Mouse (Mus musculus) neural tube, embryonic 15.5 days (tissue): Measurements from ENCODE around the gene Tbx4. TPM values are rescaled to one million over a fixed set of nuclear protein-coding genes. Genes with fewer than 3 reads are reported as not detected.

Experiments used
- ATAC-seq: fragments of 200-750 bp; cut with Nextera tagmentation; 2 replicates; pipeline ENCODE4 v1.8.0; 2017; ENCODE audit warnings: mild to moderate bottlenecking, moderate TSS enrichment, moderate library complexity; ENCODE audit not compliant: low FRiP score
- H3K27ac ChIP-seq: fragments of 300-500 bp; sonication (generic); replicated peaks from 2 replicates; pipeline ENCODE4 v1.5.1; 2015; ENCODE audit warnings: mild to moderate bottlenecking, inconsistent platforms
- H3K27me3 ChIP-seq: fragments of 300-500 bp; sonication (generic); replicated peaks from 2 replicates; pipeline ENCODE4 v1.6.1; 2015; ENCODE audit warnings: inconsistent platforms
- H3K36me3 ChIP-seq: fragments of 300-500 bp; sonication (generic); 2 replicates; pipeline ENCODE4 v1.6.1; 2015; ENCODE audit warnings: inconsistent platforms
- H3K4me1 ChIP-seq: fragments of 300-500 bp; sonication (generic); 2 replicates; pipeline ENCODE4 v1.6.1; 2015; ENCODE audit warnings: inconsistent platforms
- H3K4me2 ChIP-seq: fragments of 300-500 bp; sonication (generic); 2 replicates; pipeline ENCODE4 v1.6.1; 2015; ENCODE audit warnings: inconsistent platforms, mild to moderate bottlenecking, moderate library complexity
- H3K4me3 ChIP-seq: fragments of 300-500 bp; sonication (generic); replicated peaks from 2 replicates; pipeline ENCODE4 v1.5.1; 2015; ENCODE audit warnings: mild to moderate bottlenecking, inconsistent platforms
- H3K9ac ChIP-seq: fragments of 300-500 bp; sonication (generic); replicated peaks from 2 replicates; pipeline ENCODE4 v1.6.1; 2015; ENCODE audit warnings: mild to moderate bottlenecking, inconsistent platforms
- H3K9me3 ChIP-seq: fragments of 300-500 bp; sonication (generic); replicated peaks from 2 replicates; pipeline ENCODE4 v1.6.1; 2016; ENCODE audit warnings: inconsistent platforms
- WGBS: fragments of 180-500 bp; shearing (Covaris S2); methylation state at CpG from one replicate; pipeline ENCODE4 v1.1.7; 2015; ENCODE audit warnings: mixed read lengths; 5-methylcytosine and 5-hydroxymethylcytosine counted together
- polyA plus RNA-seq: library from polyadenylated mRNA; unstranded; fragments of >200 nt; fragmentation: Nextera tagmentation; extraction: Ambion mirVana; gene quantifications from 2 replicates; pipeline ENCODE4 v1.2.1, GENCODE M21; 2015

Tbx4 gene
- polyA plus RNA-seq, 1 experiment from 2014 or later, result 0.29 TPM

GRCm38 (mm10) chr11:85891692-85892040 lies 5.4 kb downstream of the Tbx4 start:
- Histone ChIP-seq H3K27me3 (peaks cover 94% of the 10 kb centered on the region), H3K27ac (no peak overlapping the region), H3K36me3 (no peaks in the 10 kb centered on the region), H3K9ac (no peak overlapping the region), H3K9me3 (no peaks in the 10 kb centered on the region), H3K4me1 (peaks cover 15% of the 10 kb centered on the region), H3K4me3 (no peak overlapping the region), H3K4me2 (no peak overlapping the region)
- WGBS, result 2% methylated on average over 2 of the region's 2 CpGs
- ATAC-seq, result no peak

- Histone ChIP-seq H3K4me2 (no peak overlapping the region), H3K27me3 (peaks cover 99% of the 10 kb centered on the region), H3K9me3 (no peaks in the 10 kb centered on the region), H3K27ac (no peak overlapping the region), H3K4me3 (no peak overlapping the region), H3K9ac (no peak overlapping the region), H3K4me1 (peaks cover 15% of the 10 kb centered on the region), H3K36me3 (no peaks in the 10 kb centered on the region)
- 1% methylated on average over 6 of the region's 6 CpGs for WGBS
- no peak for ATAC-seq
Measured at GRCm38 (mm10) chr11:85892771-85893170, 6.5 kb downstream of the Tbx4 start.

- Histone ChIP-seq H3K4me2 (no peak overlapping the region), H3K9me3 (no peaks in the 10 kb centered on the region), H3K27me3 (peaks cover 99% of the 10 kb centered on the region), H3K27ac (no peak overlapping the region), H3K9ac (no peak overlapping the region), H3K36me3 (no peaks in the 10 kb centered on the region), H3K4me1 (peaks cover 10% of the 10 kb centered on the region), H3K4me3 (no peak overlapping the region)
- ATAC-seq, result no peak
- WGBS, result 3% methylated on average over 13 of the region's 13 CpGs
Measured at GRCm38 (mm10) chr11:85893400-85894135, 7.3 kb downstream of the Tbx4 start.

- no peaks in the 10 kb centered on the region for H3K9me3 ChIP-seq
- no peak overlapping the region for H3K4me3 ChIP-seq
- peaks cover 9% of the 10 kb centered on the region for H3K4me1 ChIP-seq
- no peak for ATAC-seq
- 4% methylated on average over 3 of the region's 3 CpGs for WGBS
- H3K27me3 ChIP-seq, result peaks cover 97% of the 10 kb centered on the region
- H3K4me2 ChIP-seq, result no peak overlapping the region
- H3K27ac ChIP-seq, result no peak overlapping the region
- no peak overlapping the region for H3K9ac ChIP-seq
- H3K36me3 ChIP-seq, result no peaks in the 10 kb centered on the region
Measured at GRCm38 (mm10) chr11:85894136-85894530, 7.9 kb downstream of the Tbx4 start.

- Histone ChIP-seq H3K27me3 (peaks cover 94% of the 10 kb centered on the region), H3K4me2 (peak overlapping the region; percentile 48), H3K27ac (no peak overlapping the region), H3K9ac (no peak overlapping the region), H3K9me3 (no peaks in the 10 kb centered on the region), H3K36me3 (no peaks in the 10 kb centered on the region), H3K4me3 (peak overlapping the region; percentile 17; the same call in 1 of the 2 replicates), H3K4me1 (peaks cover 9% of the 10 kb centered on the region)
- no peak for ATAC-seq
- WGBS, result 2% methylated on average over 43 of the region's 43 CpGs
Measured at GRCm38 (mm10) chr11:85894731-85895545, 8.7 kb downstream of the Tbx4 start.

- Histone ChIP-seq H3K27me3 (peaks cover 94% of the 10 kb centered on the region), H3K4me1 (peaks cover 9% of the 10 kb centered on the region), H3K27ac (no peak overlapping the region), H3K9me3 (no peaks in the 10 kb centered on the region), H3K36me3 (no peaks in the 10 kb centered on the region), H3K4me2 (no peak overlapping the region), H3K9ac (no peak overlapping the region), H3K4me3 (no peak overlapping the region)
- no peak for ATAC-seq
- WGBS, result 33% methylated on average over 10 of the region's 13 CpGs
Measured at GRCm38 (mm10) chr11:85896335-85896985, 10.2 kb downstream of the Tbx4 start.

GRCm38 (mm10) chr11:85900291-85900690 lies 14.1 kb downstream of the Tbx4 start:
- no peak for ATAC-seq
- Histone ChIP-seq H3K9ac (no peak overlapping the region), H3K36me3 (no peaks in the 10 kb centered on the region), H3K27me3 (peaks cover 68% of the 10 kb centered on the region), H3K9me3 (no peaks in the 10 kb centered on the region; the same call in 1 of the 2 replicates), H3K4me3 (no peak overlapping the region), H3K4me2 (no peak overlapping the region), H3K27ac (no peak overlapping the region), H3K4me1 (peaks cover under 1% of the 10 kb centered on the region)

- no peak overlapping the region for H3K4me2 ChIP-seq
- H3K27ac ChIP-seq, result no peak overlapping the region
- 0 out of 2 replicates have a peak, but pooled peaks cover 7% of the 10 kb centered on the region for H3K27me3 ChIP-seq
- no peak overlapping the region for H3K9ac ChIP-seq
- H3K4me3 ChIP-seq, result no peak overlapping the region
- no peaks in the 10 kb centered on the region for H3K36me3 ChIP-seq
- ATAC-seq, result no peak
- H3K4me1 ChIP-seq, result no peaks in the 10 kb centered on the region
- H3K9me3 ChIP-seq, result no peaks in the 10 kb centered on the region
- 71% methylated on average over 4 of the region's 4 CpGs for whole genome bisulfite sequencing
Measured at GRCm38 (mm10) chr11:85909514-85909913, 23.3 kb downstream of the Tbx4 start.

GRCm38 (mm10) chr11:85910133-85910532 lies 23.9 kb downstream of the Tbx4 start:
- 0 out of 2 replicates have a peak, but pooled peaks cover 7% of the 10 kb centered on the region for H3K27me3 ChIP-seq
- 47% methylated on average over 10 of the region's 10 CpGs for WGBS
- no peak overlapping the region for H3K9ac ChIP-seq
- no peak overlapping the region for H3K4me3 ChIP-seq
- H3K4me1 ChIP-seq, result no peaks in the 10 kb centered on the region
- H3K9me3 ChIP-seq, result no peaks in the 10 kb centered on the region
- H3K36me3 ChIP-seq, result no peaks in the 10 kb centered on the region
- ATAC-seq, result no peak
- H3K27ac ChIP-seq, result no peak overlapping the region
- H3K4me2 ChIP-seq, result no peak overlapping the region

- Histone ChIP-seq H3K27ac (no peak overlapping the region), H3K4me2 (no peak overlapping the region), H3K4me1 (peaks cover 21% of the 10 kb centered on the region), H3K9me3 (no peaks in the 10 kb centered on the region), H3K36me3 (no peaks in the 10 kb centered on the region), H3K27me3 (peaks cover 4% of the 10 kb centered on the region; the same call in 1 of the 2 replicates), H3K9ac (no peak overlapping the region), H3K4me3 (no peak overlapping the region)
- no peak for ATAC-seq
- 88% methylated on average over 7 of the region's 7 CpGs for WGBS
Measured at GRCm38 (mm10) chr11:85913506-85913905, 27.3 kb downstream of the Tbx4 start.

- WGBS, result 27% methylated on average over 12 of the region's 12 CpGs
- no peak for ATAC-seq
Measured at GRCm38 (mm10) chr11:85917091-85917992, 31.1 kb downstream of the Tbx4 start.

More at GRCm38 (mm10) chr11:85917091-85917992, 31.1 kb downstream of the Tbx4 start:
- Histone ChIP-seq H3K9me3 (no peaks in the 10 kb centered on the region), H3K4me1 (peaks cover 26% of the 10 kb centered on the region), H3K9ac (no peak overlapping the region), H3K27me3 (peaks cover 21% of the 10 kb centered on the region), H3K36me3 (no peaks in the 10 kb centered on the region), H3K4me3 (no peak overlapping the region), H3K27ac (no peak overlapping the region), H3K4me2 (no peak overlapping the region)
